7 mouse cellular contexts compared by ENCODE assay signal in genomic region chr4:101646857-101647195, GRCm38 (mm10). TPM values are rescaled to one million over a fixed set of nuclear protein-coding genes. Genes with fewer than 3 reads are reported as not detected.
DNase-seq lines count a peak whose midpoint lies in the region; ATAC-seq lines count a peak whose summit lies in the region.

No protein-coding gene starts in this region.

- no peak overlapping the region for H3K27ac ChIP-seq in forebrain, embryonic 13.5 days
- peak overlapping the region; percentile 69; the same call in 1 of the 2 replicates for H3K27ac ChIP-seq in liver, embryonic 11.5 days (ENCODE audit: low read depth, low read length)
- peak overlapping the region; percentile 80 for H3K27ac ChIP-seq in stomach, embryonic 16.5 days (ENCODE audit: low read length)

- no peak for ATAC-seq in forebrain, embryonic 13.5 days
- ATAC-seq in liver, embryonic 11.5 days (replicated peaks; ENCODE audit: low FRiP score), result no peak
- no peak; the same call in 1 of the 2 replicates for ATAC-seq in stomach, embryonic 16.5 days (ENCODE audit: insufficient read depth, low FRiP score)

- under 1% methylated on average over 8 of the region's 8 CpGs for WGBS in forebrain, embryonic 13.5 days
- whole genome bisulfite sequencing in liver, embryonic 11.5 days, result 0% methylated on average over 8 of the region's 8 CpGs
- WGBS in stomach, embryonic 16.5 days, result under 1% methylated on average over 8 of the region's 8 CpGs

- peaks cover 18% of the 10 kb centered on the region for H3K4me1 ChIP-seq in forebrain, embryonic 13.5 days
- H3K4me1 ChIP-seq in liver, embryonic 11.5 days (replicated peaks; ENCODE audit: control insufficient read depth, insufficient read depth, low read length), result peaks cover 18% of the 10 kb centered on the region
- H3K4me1 ChIP-seq in stomach, embryonic 16.5 days (ENCODE audit: control insufficient read depth, insufficient read depth, low read length), result peaks cover 14% of the 10 kb centered on the region

- DNase-seq in right cerebral cortex, postnatal 4 days, result peak; percentile 16
- no peak for DNase-seq in right cerebral cortex, postnatal 14 days
- DNase-seq in liver, embryonic 11.5 days (ENCODE audit: low spot score), result no peak
- no peak for DNase-seq in cerebellum, adult 8-10 months
- DNase-seq in testis, postnatal 14 days (ENCODE audit: low spot score), result no peak

- peak overlapping the region; percentile 61 for H3K4me2 ChIP-seq in forebrain, embryonic 13.5 days
- H3K4me2 ChIP-seq in liver, embryonic 11.5 days, result peak overlapping the region; percentile 79
- peak overlapping the region; percentile 56 for H3K4me2 ChIP-seq in stomach, embryonic 16.5 days (ENCODE audit: low read depth, low read length)

- H3K27me3 ChIP-seq in forebrain, embryonic 13.5 days, result no peaks in the 10 kb centered on the region
- H3K27me3 ChIP-seq in liver, embryonic 11.5 days (replicated peaks; ENCODE audit: control insufficient read depth, insufficient read depth, low read length), result no peaks in the 10 kb centered on the region
- no peaks in the 10 kb centered on the region for H3K27me3 ChIP-seq in stomach, embryonic 16.5 days (ENCODE audit: control insufficient read depth, insufficient read depth, low read length)

- H3K9ac ChIP-seq in forebrain, embryonic 13.5 days, result peak overlapping the region; percentile 60
- peak overlapping the region; percentile 70 for H3K9ac ChIP-seq in liver, embryonic 11.5 days (ENCODE audit: low read depth, low read length)
- H3K9ac ChIP-seq in stomach, embryonic 16.5 days (ENCODE audit: low read length), result peak overlapping the region; percentile 78

- H3K4me3 ChIP-seq in forebrain, embryonic 13.5 days, result peak overlapping the region; percentile 57
- H3K4me3 ChIP-seq in liver, embryonic 11.5 days (ENCODE audit: low read depth, low read length), result peak overlapping the region; percentile 90
- peak overlapping the region; percentile 90 for H3K4me3 ChIP-seq in stomach, embryonic 16.5 days (replicated peaks; ENCODE audit: low read length)

- H3K9me3 ChIP-seq in forebrain, embryonic 13.5 days (replicated peaks), result no peaks in the 10 kb centered on the region
- no peaks in the 10 kb centered on the region for H3K9me3 ChIP-seq in liver, embryonic 11.5 days (ENCODE audit: control insufficient read depth, low read length)
- H3K9me3 ChIP-seq in stomach, embryonic 16.5 days (replicated peaks; ENCODE audit: control insufficient read depth, low read length), result no peaks in the 10 kb centered on the region

- no peaks in the 10 kb centered on the region for H3K36me3 ChIP-seq in forebrain, embryonic 13.5 days (ENCODE audit: poor library complexity, severe bottlenecking)
- no peaks in the 10 kb centered on the region for H3K36me3 ChIP-seq in liver, embryonic 11.5 days (ENCODE audit: control insufficient read depth, insufficient read depth, low read length)
- no peaks in the 10 kb centered on the region for H3K36me3 ChIP-seq in stomach, embryonic 16.5 days (ENCODE audit: control insufficient read depth, insufficient read depth, low read length)

RNA-seq across cellular contexts. Expression of gene Leprot, which starts 0.7 kb away (rescaled TPM):
- polyA plus RNA-seq in forebrain, embryonic 13.5 days (2015; fragmentation: Nextera tagmentation; extraction: Ambion mirVana), result 74.2 and 76.6 TPM in 2 replicates
- polyA plus RNA-seq in liver, embryonic 11.5 days (2014; fragmentation: Nextera tagmentation; extraction: Ambion mirVana), result 70.8 and 79.0 TPM in 2 replicates
- polyA plus RNA-seq in stomach, embryonic 16.5 days (2015; fragmentation: Nextera tagmentation; extraction: Ambion mirVana), result 94.9 and 100 TPM in 2 replicates
